In the genomic region with DNA sequence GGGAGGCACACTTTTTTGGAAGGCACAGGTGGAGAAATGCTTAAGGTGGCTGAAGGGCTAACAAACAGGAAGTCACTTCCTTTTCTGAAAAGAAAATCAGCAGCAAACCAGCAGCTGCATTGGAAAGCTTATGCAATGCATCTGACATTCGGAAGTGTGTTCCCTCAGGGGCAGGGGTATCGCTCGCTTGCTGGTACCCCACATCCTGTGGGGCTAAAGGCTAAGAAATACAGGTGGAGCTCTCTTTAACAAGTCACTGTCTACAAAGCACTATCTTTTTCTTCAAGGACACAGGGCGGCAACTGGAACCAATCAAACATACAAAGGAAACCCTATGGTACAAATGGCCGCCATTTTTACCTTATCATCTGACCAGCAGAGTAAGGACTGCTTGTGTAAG, we compare ENCODE assay signal across 12 mouse cellular contexts. TPM values are rescaled to one million over a fixed set of nuclear protein-coding genes. Genes with fewer than 3 reads are reported as not detected.
DNase-seq lines count a peak whose midpoint lies in the region; ATAC-seq and TF ChIP-seq lines count a peak whose summit lies in the region.
"Had no signal": no experiment of that assay in that cellular context is flagged by ENCODE, and none has a peak within 500 bp of the region (broad histone marks: within the 10 kb centered on the region; RNA-seq: fewer than 3 reads in every experiment).

No protein-coding gene starts in this region.

- peaks cover 74% of the 10 kb centered on the region for H3K4me1 ChIP-seq in heart, embryonic 13.5 days
- peaks cover 16% of the 10 kb centered on the region; the same call in 1 of the 2 replicates for H3K4me1 ChIP-seq in spleen, adult 2 months (ENCODE audit: control insufficient read depth, insufficient read depth, insufficient read length)
- H3K4me1 ChIP-seq in midbrain, embryonic 16.5 days (ENCODE audit: control insufficient read depth, insufficient read depth, low read length) = peaks cover 10% of the 10 kb centered on the region

- H3K4me3 ChIP-seq in heart, embryonic 13.5 days = peak overlapping the region; percentile 88
- H3K4me3 ChIP-seq in spleen, adult 2 months (ENCODE audit: extremely low read depth, insufficient read depth, insufficient read length) = no peak overlapping the region
- H3K4me3 ChIP-seq in midbrain, embryonic 16.5 days (ENCODE audit: low read depth, low read length) = no peak overlapping the region
- H3K4me3 ChIP-seq: myocyte had no signal

- H3K27me3 ChIP-seq in heart, embryonic 13.5 days (replicated peaks) = peaks cover 4% of the 10 kb centered on the region
- no peaks in the 10 kb centered on the region for H3K27me3 ChIP-seq in spleen, adult 2 months (ENCODE audit: control insufficient read depth, insufficient read depth, low read length)
- H3K27me3 ChIP-seq in midbrain, embryonic 16.5 days (ENCODE audit: control insufficient read depth, insufficient read depth, low read depth, low read length) = no peaks in the 10 kb centered on the region

- peak overlapping the region; percentile 87 for H3K27ac ChIP-seq in heart, embryonic 13.5 days (replicated peaks)
- peak overlapping the region; percentile 40; the same call in 1 of the 2 replicates for H3K27ac ChIP-seq in spleen, adult 2 months (ENCODE audit: insufficient read depth, low read length)
- H3K27ac ChIP-seq in midbrain, embryonic 16.5 days (ENCODE audit: low read length) = no peak overlapping the region
- H3K27ac ChIP-seq: embryonic facial prominence, embryonic 15.5 days had no signal

- no peak for TF ChIP-seq CTCF in spleen, adult 2 months (IDR thresholded peaks at IDR 0.05; ENCODE audit: extremely low read depth, insufficient read depth, insufficient read length, insufficient replicate concordance)

- peak overlapping the region; percentile 75 for H3K4me2 ChIP-seq in heart, embryonic 13.5 days
- H3K4me2 ChIP-seq in midbrain, embryonic 16.5 days (ENCODE audit: low read length) = peak overlapping the region; percentile 68

- peaks cover 55% of the 10 kb centered on the region for H3K36me3 ChIP-seq in heart, embryonic 13.5 days
- no peaks in the 10 kb centered on the region for H3K36me3 ChIP-seq in spleen, adult 2 months (ENCODE audit: control insufficient read depth, insufficient read depth, low read length)
- peaks cover 7% of the 10 kb centered on the region; the same call in 1 of the 2 replicates for H3K36me3 ChIP-seq in midbrain, embryonic 16.5 days (ENCODE audit: control insufficient read depth, insufficient read depth, low read length)
- H3K36me3 ChIP-seq: embryonic facial prominence, embryonic 15.5 days; G1E had no signal

- peak overlapping the region; percentile 86 for H3K9ac ChIP-seq in heart, embryonic 13.5 days
- no peak overlapping the region for H3K9ac ChIP-seq in midbrain, embryonic 16.5 days (ENCODE audit: low read depth, low read length)
- H3K9ac ChIP-seq: embryonic facial prominence, embryonic 15.5 days had no signal

- no peak for ATAC-seq in heart, embryonic 13.5 days (ENCODE audit: extremely low read depth, insufficient number of reproducible peaks, low FRiP score, low TSS enrichment)
- no peak for ATAC-seq in midbrain, embryonic 16.5 days

- 64% methylated on average over 5 of the region's 5 CpGs for WGBS in heart, embryonic 13.5 days
- 13% methylated on average over 5 of the region's 5 CpGs for WGBS in spleen, adult 2 months
- 88% methylated on average over 5 of the region's 5 CpGs for WGBS in midbrain, embryonic 16.5 days

- TF ChIP-seq POLR2A in spleen, adult 2 months (IDR thresholded peaks at IDR 0.05; ENCODE audit: low read depth, low read length) = no peak

- H3K9me3 ChIP-seq in heart, embryonic 13.5 days = no peaks in the 10 kb centered on the region
- no peaks in the 10 kb centered on the region for H3K9me3 ChIP-seq in midbrain, embryonic 16.5 days (replicated peaks; ENCODE audit: control insufficient read depth, low read length, poor library complexity, severe bottlenecking)
- H3K9me3 ChIP-seq: embryonic facial prominence, embryonic 15.5 days had no signal

- no peak for DNase-seq in heart, adult 9 months (ENCODE audit: low spot score in 2 of 2)
- peak; percentile 17 to 37 for DNase-seq in spleen, adult 2 months (ENCODE audit: low read depth in 1 of 2, low spot score in 2 of 2)
- no peak for DNase-seq in spleen, adult 12 weeks (ENCODE audit: low spot score)
- peak; percentile 77 to 86 for DNase-seq in thymus, postnatal 36 days
- DNase-seq in Muller cell, postnatal 12 days (ENCODE audit: inconsistent ontology term) = no peak
- no peak for DNase-seq in gastrocnemius, adult 18-20 months (ENCODE audit: low spot score)
- DNase-seq: kidney, postnatal 4 days had no signal

RNA-seq across cellular contexts. Expression of gene Atp1b1, which starts 4.4 kb away (rescaled TPM):
- 293 and 324 TPM in 2 replicates for polyA plus RNA-seq in heart, embryonic 13.5 days (2015; fragmentation: Nextera tagmentation; extraction: Ambion mirVana)
- 11.2 and 12.1 TPM in 2 replicates for polyA plus RNA-seq in spleen, adult 2 months (2012; rRNA removed)
- 238 and 311 TPM in 2 replicates for polyA plus RNA-seq in midbrain, embryonic 16.5 days (2015; fragmentation: Nextera tagmentation; extraction: Ambion mirVana)
- 100 to 1,000 TPM; 179 to 280 TPM for total RNA-seq in gastrocnemius, adult 18-20 months (2021)
- polyA plus RNA-seq: G1E had no signal

Comparison
In these comparisons a context has a peak if more than half of its experiments do, and no peak if none do; other contexts are left out.
1. DNase-seq: peak in spleen, adult 2 months (2 of 2) and thymus, postnatal 36 days (2 of 2); none in heart, adult 9 months (0 of 2), spleen, adult 12 weeks (single experiment), Muller cell, postnatal 12 days (single experiment) and gastrocnemius, adult 18-20 months (single experiment).
2. RNA of gene Atp1b1, which starts 4.4 kb away (polyA plus RNA-seq): 238 to 311 TPM in midbrain, embryonic 16.5 days and 293 to 324 TPM in heart, embryonic 13.5 days; 11.2 to 12.1 TPM in spleen, adult 2 months; every median in the first group is over 10 times any median in the second.